Mouse (Mus musculus) lung, postnatal 10 days (tissue): ENCODE measurements at regions not wholly inside any gene's neighbourhood (a gene's known extent, or its start where the extent isn't known, plus 50 kb on each side); places are given as distances from the start of the nearest gene placed in this dataset.
"Not testable (repeated sequence)": the region's sequence is repeated elsewhere in the genome, so short reads cannot be mapped to it uniquely, and the experiment has no call there.

ENCODE experiments used
- DNase-seq: peaks from one replicate; pipeline ENCODE4 v3.0.0; 2021

- not testable (repeated sequence) for DNase-seq
Observed at GRCm38 (mm10) chr1:108135346-108135745, 545.5 kb downstream of the Serpinb8 start.

GRCm38 (mm10) chr1:108144114-108144513 lies 554.3 kb downstream of the Serpinb8 start:
- DNase-seq = no peak

- no peak for DNase-seq
Observed at GRCm38 (mm10) chr1:108181350-108182167, 591.8 kb downstream of the Serpinb8 start.

GRCm38 (mm10) chr1:108182168-108182539 lies 592.3 kb downstream of the Serpinb8 start:
- no peak for DNase-seq

GRCm38 (mm10) chr1:108224047-108224446 lies 634.2 kb downstream of the Serpinb8 start:
- DNase-seq = peak; percentile 5

GRCm38 (mm10) chr1:108240152-108240551 lies 650.3 kb downstream of the Serpinb8 start:
- no peak for DNase-seq

GRCm38 (mm10) chr1:108255147-108255546 lies 665.3 kb downstream of the Serpinb8 start:
- DNase-seq = no peak

GRCm38 (mm10) chr1:108259355-108259754 lies 669.5 kb downstream of the Serpinb8 start:
- DNase-seq = no peak

- no peak for DNase-seq
Observed at GRCm38 (mm10) chr1:108282099-108282498, 692.3 kb downstream of the Serpinb8 start.

GRCm38 (mm10) chr1:108286571-108286970 lies 696.8 kb downstream of the Serpinb8 start:
- no peak for DNase-seq
